Mouse (Mus musculus): Measurements from ENCODE around the gene Atp8b4. TPM values are rescaled to one million over a fixed set of nuclear protein-coding genes. Genes with fewer than 3 reads are reported as not detected.

The Atp8b4 gene
- polyA plus RNA-seq, 1 experiment from 2014 or later, result 0.44 TPM

DNA sequence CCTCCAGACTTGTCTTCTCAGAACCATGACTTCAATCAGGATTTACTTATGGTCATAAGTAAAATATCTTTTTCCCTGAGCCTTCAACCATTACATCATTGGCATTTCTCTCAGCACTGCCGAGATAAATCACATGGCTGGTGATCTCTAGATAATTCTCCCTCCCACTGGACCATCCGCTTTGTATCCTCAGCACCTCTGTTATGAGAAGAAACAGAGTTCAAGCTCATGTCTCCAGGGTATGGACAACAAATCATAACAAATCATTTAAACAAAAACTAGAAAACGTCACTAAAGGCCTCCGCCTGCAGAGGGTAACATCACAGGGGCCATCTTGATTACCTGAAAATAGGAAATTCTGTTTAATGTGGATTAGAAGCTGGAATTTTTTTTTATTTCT is 58.9 kb downstream of the Atp8b4 start:
- Histone ChIP-seq H3K9me3 (ENCODE audit: control insufficient read depth, low read length) (no peaks in the 10 kb centered on the region), H3K4me2 (ENCODE audit: low read depth, low read length, severe bottlenecking) (no peak overlapping the region), H3K27me3 (ENCODE audit: control insufficient read depth, insufficient read depth, low read length) (no peaks in the 10 kb centered on the region), H3K4me3 (ENCODE audit: low read depth, low read length) (no peak overlapping the region), H3K27ac (ENCODE audit: low read depth, low read length) (no peak overlapping the region), H3K9ac (ENCODE audit: low read length) (no peak overlapping the region), H3K4me1 (replicated peaks; ENCODE audit: control insufficient read depth, insufficient read depth, low read length) (no peaks in the 10 kb centered on the region), H3K36me3 (ENCODE audit: control insufficient read depth, insufficient read depth, low read length) (no peaks in the 10 kb centered on the region)
- ATAC-seq (replicated peaks; ENCODE audit: low FRiP score) (no peak), DNase-seq (ENCODE audit: low spot score) (no peak)
- WGBS, result 85% methylated on average over 4 of the region's 4 CpGs

DNA sequence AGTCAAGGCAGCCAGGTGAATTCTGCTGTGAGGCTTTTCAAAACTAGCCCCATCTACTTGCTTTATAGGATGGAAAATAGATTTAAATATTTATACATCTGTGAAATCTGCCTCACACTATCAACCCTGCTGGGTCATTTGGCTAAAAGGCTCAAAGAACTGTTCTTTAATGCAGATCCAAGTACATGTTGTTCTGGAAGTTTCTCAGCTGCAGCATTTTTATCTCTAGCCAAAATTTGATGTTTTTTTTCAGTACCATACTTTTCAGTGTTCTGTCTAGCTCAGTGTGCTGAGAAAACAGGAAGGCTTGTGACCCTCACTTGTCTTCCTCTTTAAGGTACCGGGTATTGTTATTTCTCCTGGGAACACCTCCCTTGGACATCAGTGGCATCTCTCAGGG is 65.8 kb downstream of the Atp8b4 start:
- no peaks in the 10 kb centered on the region for H3K36me3 ChIP-seq (ENCODE audit: control insufficient read depth, insufficient read depth, low read length)
- no peaks in the 10 kb centered on the region for H3K4me1 ChIP-seq (replicated peaks; ENCODE audit: control insufficient read depth, insufficient read depth, low read length)
- DNase-seq (ENCODE audit: low spot score) (no peak), ATAC-seq (replicated peaks; ENCODE audit: low FRiP score) (no peak)
- no peak overlapping the region for H3K4me3 ChIP-seq (ENCODE audit: low read depth, low read length)
- no peak overlapping the region for H3K27ac ChIP-seq (ENCODE audit: low read depth, low read length)
- H3K9ac ChIP-seq (ENCODE audit: low read length), result no peak overlapping the region
- H3K9me3 ChIP-seq (ENCODE audit: control insufficient read depth, low read length), result no peaks in the 10 kb centered on the region
- H3K4me2 ChIP-seq (ENCODE audit: low read depth, low read length, severe bottlenecking), result no peak overlapping the region
- no peaks in the 10 kb centered on the region for H3K27me3 ChIP-seq (ENCODE audit: control insufficient read depth, insufficient read depth, low read length)
- 95% methylated on average over 1 of the region's 1 CpGs for WGBS

DNA sequence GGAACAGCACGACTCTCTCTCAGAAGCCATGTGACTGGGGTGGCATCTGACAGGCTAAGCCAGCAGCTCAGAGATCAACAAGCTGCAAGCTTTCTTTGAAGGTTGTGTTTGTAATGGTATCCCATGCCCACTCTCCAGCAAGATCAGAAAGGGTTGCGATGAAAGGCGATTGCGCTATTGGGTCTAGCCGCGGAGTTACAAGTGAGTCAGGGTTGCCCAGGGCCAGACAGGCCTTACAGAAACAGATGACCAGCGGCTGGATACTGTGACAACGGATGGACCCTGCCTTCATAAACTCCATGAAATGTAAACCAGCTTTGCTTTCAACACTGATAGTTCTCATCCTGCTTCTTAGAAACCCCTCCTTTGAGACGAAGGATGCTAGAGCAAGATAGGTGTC is 66.2 kb downstream of the Atp8b4 start:
- 91% methylated on average over 9 of the region's 9 CpGs for whole genome bisulfite sequencing

DNA sequence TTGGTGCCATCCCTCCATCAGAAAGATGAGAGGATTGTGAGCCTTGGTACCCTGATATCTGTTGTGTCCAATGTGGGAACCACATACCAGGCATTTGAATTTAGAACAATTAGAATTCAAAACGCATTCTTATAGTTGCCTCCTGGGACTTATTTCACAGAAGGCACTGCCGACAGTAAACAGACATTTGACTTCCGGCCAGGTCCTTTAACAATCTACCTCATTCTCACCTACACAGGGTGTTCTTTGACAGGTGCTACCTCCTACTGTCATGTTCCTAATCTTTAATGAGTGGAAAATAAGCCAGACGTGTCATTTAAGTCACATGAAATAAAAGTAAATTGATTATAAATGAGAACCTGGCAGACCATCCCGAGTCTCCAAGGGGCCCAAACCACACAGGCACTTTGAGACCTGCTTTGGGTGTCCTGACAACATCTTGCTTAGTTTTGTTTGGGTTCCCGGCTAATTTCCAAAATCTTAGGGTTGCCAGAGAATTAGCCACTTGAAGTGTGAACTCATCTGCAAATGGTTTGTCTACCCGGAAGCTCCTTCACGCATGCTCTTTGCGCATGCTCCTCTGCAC is 67.9 kb downstream of the Atp8b4 start:
- H3K4me2 ChIP-seq (ENCODE audit: low read depth, low read length, severe bottlenecking), result no peak overlapping the region
- H3K9ac ChIP-seq (ENCODE audit: low read length), result no peak overlapping the region
- no peaks in the 10 kb centered on the region for H3K27me3 ChIP-seq (ENCODE audit: control insufficient read depth, insufficient read depth, low read length)
- 86% methylated on average over 9 of the region's 9 CpGs for WGBS
- no peaks in the 10 kb centered on the region for H3K9me3 ChIP-seq (ENCODE audit: control insufficient read depth, low read length)
- no peak overlapping the region for H3K4me3 ChIP-seq (ENCODE audit: low read depth, low read length)
- H3K4me1 ChIP-seq (replicated peaks; ENCODE audit: control insufficient read depth, insufficient read depth, low read length), result no peaks in the 10 kb centered on the region
- DNase-seq (ENCODE audit: low spot score), result no peak
- no peak overlapping the region for H3K27ac ChIP-seq (ENCODE audit: low read depth, low read length)
- no peaks in the 10 kb centered on the region for H3K36me3 ChIP-seq (ENCODE audit: control insufficient read depth, insufficient read depth, low read length)
- no peak for ATAC-seq (replicated peaks; ENCODE audit: low FRiP score)

More for the DNA sequence above, 66.2 kb downstream of the Atp8b4 start:
- Histone ChIP-seq H3K27me3 (ENCODE audit: control insufficient read depth, insufficient read depth, low read length) (no peaks in the 10 kb centered on the region), H3K4me2 (ENCODE audit: low read depth, low read length, severe bottlenecking) (no peak overlapping the region), H3K9ac (ENCODE audit: low read length) (no peak overlapping the region), H3K27ac (ENCODE audit: low read depth, low read length) (no peak overlapping the region), H3K9me3 (ENCODE audit: control insufficient read depth, low read length) (no peaks in the 10 kb centered on the region), H3K4me1 (replicated peaks; ENCODE audit: control insufficient read depth, insufficient read depth, low read length) (no peaks in the 10 kb centered on the region), H3K4me3 (ENCODE audit: low read depth, low read length) (no peak overlapping the region), H3K36me3 (ENCODE audit: control insufficient read depth, insufficient read depth, low read length) (no peaks in the 10 kb centered on the region)
- DNase-seq (ENCODE audit: low spot score) (no peak), ATAC-seq (replicated peaks; ENCODE audit: low FRiP score) (no peak)

DNA sequence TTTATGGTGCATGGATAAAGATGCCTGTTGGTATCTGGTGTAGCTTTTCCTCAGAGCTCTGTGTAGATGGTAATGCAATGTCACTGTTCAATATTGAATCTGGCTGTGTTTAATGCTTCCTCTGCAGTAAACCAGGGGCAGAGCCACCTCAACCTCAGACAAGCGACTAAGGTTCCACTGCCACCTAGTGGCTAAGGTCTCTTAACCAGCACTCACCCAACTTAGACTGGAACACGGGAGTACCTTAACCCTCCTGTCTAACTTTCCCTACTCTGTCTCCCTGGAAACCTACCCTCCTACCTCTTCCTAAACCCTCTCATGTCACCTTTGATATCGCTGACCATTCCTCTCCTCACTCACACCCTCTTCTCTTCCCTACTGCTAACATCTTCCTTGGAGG is 71.2 kb downstream of the Atp8b4 start:
- H3K4me3 ChIP-seq (ENCODE audit: low read depth, low read length), result no peak overlapping the region

DNA sequence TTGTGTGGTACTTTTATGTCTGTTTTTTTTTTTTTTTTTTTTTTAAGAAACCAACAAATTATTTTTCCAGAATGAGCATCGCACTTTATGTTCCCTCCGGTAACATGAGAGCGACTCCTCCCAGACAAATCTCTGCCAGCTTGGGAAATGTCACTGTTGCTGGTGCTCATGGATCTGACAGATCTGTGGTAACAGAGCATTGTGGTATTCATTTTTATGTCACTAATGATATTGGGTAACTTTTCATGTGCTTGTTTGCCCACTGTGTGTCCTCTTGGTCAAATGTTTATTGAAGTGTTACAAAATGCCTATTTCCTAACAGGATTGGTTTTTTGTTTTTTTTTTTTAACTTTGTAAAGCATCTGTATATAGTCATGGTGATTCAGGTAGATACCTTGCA is 75.3 kb downstream of the Atp8b4 start:
- 83% methylated on average over 3 of the region's 3 CpGs for WGBS
- Histone ChIP-seq H3K9ac (ENCODE audit: low read length) (no peak overlapping the region), H3K4me3 (ENCODE audit: low read depth, low read length) (no peak overlapping the region), H3K27me3 (ENCODE audit: control insufficient read depth, insufficient read depth, low read length) (no peaks in the 10 kb centered on the region), H3K4me2 (ENCODE audit: low read depth, low read length, severe bottlenecking) (no peak overlapping the region), H3K36me3 (ENCODE audit: control insufficient read depth, insufficient read depth, low read length) (no peaks in the 10 kb centered on the region), H3K9me3 (ENCODE audit: control insufficient read depth, low read length) (no peaks in the 10 kb centered on the region), H3K27ac (ENCODE audit: low read depth, low read length) (no peak overlapping the region), H3K4me1 (replicated peaks; ENCODE audit: control insufficient read depth, insufficient read depth, low read length) (no peaks in the 10 kb centered on the region)
- DNase-seq (ENCODE audit: low spot score) (no peak), ATAC-seq (replicated peaks; ENCODE audit: low FRiP score) (no peak)

More for the DNA sequence above, 71.2 kb downstream of the Atp8b4 start:
- H3K27me3 ChIP-seq (ENCODE audit: control insufficient read depth, insufficient read depth, low read length), result no peaks in the 10 kb centered on the region
- no peak overlapping the region for H3K27ac ChIP-seq (ENCODE audit: low read depth, low read length)
- H3K36me3 ChIP-seq (ENCODE audit: control insufficient read depth, insufficient read depth, low read length), result no peaks in the 10 kb centered on the region
- no peak overlapping the region for H3K9ac ChIP-seq (ENCODE audit: low read length)
- no peaks in the 10 kb centered on the region for H3K4me1 ChIP-seq (replicated peaks; ENCODE audit: control insufficient read depth, insufficient read depth, low read length)
- peak; percentile 73 for ATAC-seq (replicated peaks; ENCODE audit: low FRiP score)
- WGBS, result 18% methylated on average over 3 of the region's 3 CpGs
- DNase-seq (ENCODE audit: low spot score), result peak; percentile 65
- H3K9me3 ChIP-seq (ENCODE audit: control insufficient read depth, low read length), result no peaks in the 10 kb centered on the region
- H3K4me2 ChIP-seq (ENCODE audit: low read depth, low read length, severe bottlenecking), result no peak overlapping the region

DNA sequence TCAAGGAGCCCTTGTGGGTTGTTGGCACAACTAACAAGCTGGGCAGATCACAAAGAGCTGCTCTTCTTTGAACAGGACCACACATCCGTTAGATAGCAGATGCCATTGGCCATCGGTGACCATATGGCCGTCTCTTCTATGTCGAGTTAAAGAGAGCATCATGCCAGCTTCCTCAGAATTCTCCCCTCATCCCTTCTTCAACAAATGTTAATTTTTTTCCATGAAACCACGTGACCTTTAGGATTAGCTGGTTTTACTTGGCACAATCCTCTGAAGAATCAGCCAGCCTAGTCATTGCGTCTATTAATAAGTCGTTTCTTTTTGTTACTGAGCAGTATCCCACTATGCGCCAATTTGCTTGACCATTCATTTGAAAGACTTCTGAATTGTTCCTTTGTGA is 75.8 kb downstream of the Atp8b4 start:
- no peak overlapping the region for H3K4me3 ChIP-seq (ENCODE audit: low read depth, low read length)
- no peaks in the 10 kb centered on the region for H3K36me3 ChIP-seq (ENCODE audit: control insufficient read depth, insufficient read depth, low read length)
- no peak overlapping the region for H3K27ac ChIP-seq (ENCODE audit: low read depth, low read length)
- no peaks in the 10 kb centered on the region for H3K27me3 ChIP-seq (ENCODE audit: control insufficient read depth, insufficient read depth, low read length)
- no peaks in the 10 kb centered on the region for H3K4me1 ChIP-seq (replicated peaks; ENCODE audit: control insufficient read depth, insufficient read depth, low read length)
- WGBS, result 71% methylated on average over 8 of the region's 8 CpGs
- no peak for ATAC-seq (replicated peaks; ENCODE audit: low FRiP score)
- H3K9ac ChIP-seq (ENCODE audit: low read length), result no peak overlapping the region
- no peak overlapping the region for H3K4me2 ChIP-seq (ENCODE audit: low read depth, low read length, severe bottlenecking)
- H3K9me3 ChIP-seq (ENCODE audit: control insufficient read depth, low read length), result no peaks in the 10 kb centered on the region
- no peak for DNase-seq (ENCODE audit: low spot score)

DNA sequence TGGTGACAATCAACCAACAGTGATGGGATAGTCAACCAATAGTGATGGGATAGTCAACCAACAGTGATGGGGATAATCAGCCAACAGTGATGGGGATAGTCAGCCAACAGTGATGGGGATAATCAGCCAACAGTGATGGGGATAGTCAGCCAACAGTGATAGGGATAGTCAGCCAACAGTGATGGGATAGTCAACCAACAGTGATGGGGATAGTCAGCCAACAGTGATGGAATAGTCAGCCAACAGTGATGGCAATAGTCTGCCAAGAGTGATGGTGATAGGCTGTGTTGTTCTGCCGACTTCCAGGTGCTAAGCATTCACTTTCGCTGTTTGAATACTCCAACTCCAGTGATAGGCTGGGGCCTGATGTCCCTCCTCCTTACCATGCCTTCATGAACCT is 79.6 kb downstream of the Atp8b4 start:
- Histone ChIP-seq H3K9ac (ENCODE audit: low read length) (no peak overlapping the region), H3K27me3 (ENCODE audit: control insufficient read depth, insufficient read depth, low read length) (no peaks in the 10 kb centered on the region), H3K9me3 (ENCODE audit: control insufficient read depth, low read length) (no peaks in the 10 kb centered on the region), H3K4me3 (ENCODE audit: low read depth, low read length) (no peak overlapping the region), H3K27ac (ENCODE audit: low read depth, low read length) (no peak overlapping the region), H3K4me2 (ENCODE audit: low read depth, low read length, severe bottlenecking) (no peak overlapping the region), H3K4me1 (replicated peaks; ENCODE audit: control insufficient read depth, insufficient read depth, low read length) (no peaks in the 10 kb centered on the region), H3K36me3 (ENCODE audit: control insufficient read depth, insufficient read depth, low read length) (no peaks in the 10 kb centered on the region)
- DNase-seq (ENCODE audit: low spot score) (no peak), ATAC-seq (replicated peaks; ENCODE audit: low FRiP score) (no peak)
- WGBS, result 95% methylated on average over 2 of the region's 2 CpGs

DNA sequence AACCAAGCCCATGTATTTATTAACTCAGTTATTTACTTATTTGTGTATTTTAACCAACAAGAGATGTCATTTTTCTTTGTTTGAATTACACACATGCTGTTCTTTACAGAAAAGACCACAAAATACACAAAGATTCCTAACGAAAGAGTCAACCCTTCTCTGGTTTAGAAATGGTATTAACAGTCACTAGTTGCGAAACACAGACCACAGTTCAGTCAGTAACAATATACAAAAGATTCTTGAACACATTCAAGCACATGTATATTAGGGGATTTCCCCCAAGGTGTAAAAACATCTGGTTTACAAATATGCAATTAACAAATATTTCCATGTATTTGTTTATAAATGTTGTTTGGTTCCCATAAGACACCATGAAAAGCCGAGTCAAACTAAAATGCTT is 81.6 kb downstream of the Atp8b4 start:
- DNase-seq (ENCODE audit: low spot score) (no peak), ATAC-seq (replicated peaks; ENCODE audit: low FRiP score) (no peak)
- no peaks in the 10 kb centered on the region for H3K27me3 ChIP-seq (ENCODE audit: control insufficient read depth, insufficient read depth, low read length)
- no peak overlapping the region for H3K27ac ChIP-seq (ENCODE audit: low read depth, low read length)
- H3K36me3 ChIP-seq (ENCODE audit: control insufficient read depth, insufficient read depth, low read length), result no peaks in the 10 kb centered on the region
- no peak overlapping the region for H3K4me3 ChIP-seq (ENCODE audit: low read depth, low read length)
- WGBS, result 90% methylated on average over 3 of the region's 3 CpGs
- no peak overlapping the region for H3K4me2 ChIP-seq (ENCODE audit: low read depth, low read length, severe bottlenecking)
- no peaks in the 10 kb centered on the region for H3K4me1 ChIP-seq (replicated peaks; ENCODE audit: control insufficient read depth, insufficient read depth, low read length)
- no peaks in the 10 kb centered on the region for H3K9me3 ChIP-seq (ENCODE audit: control insufficient read depth, low read length)
- no peak overlapping the region for H3K9ac ChIP-seq (ENCODE audit: low read length)
